Mouse (Mus musculus) activated CD4-positive, CD25-positive, alpha-beta regulatory T cell, adult 9 weeks (primary cell): ENCODE results near the gene Prss42. TPM values are rescaled to one million over a fixed set of nuclear protein-coding genes. Genes with fewer than 3 reads are reported as not detected.

ENCODE experiments used
- polyA plus RNA-seq: library from polyadenylated mRNA; unstranded; fragments of 100-300 nt; shearing (Covaris generic); gene quantifications from one replicate; pipeline ENCODE4 v1.2.1, GENCODE M21; 2017

The Prss42 gene
- not detected for polyA plus RNA-seq

DNA sequence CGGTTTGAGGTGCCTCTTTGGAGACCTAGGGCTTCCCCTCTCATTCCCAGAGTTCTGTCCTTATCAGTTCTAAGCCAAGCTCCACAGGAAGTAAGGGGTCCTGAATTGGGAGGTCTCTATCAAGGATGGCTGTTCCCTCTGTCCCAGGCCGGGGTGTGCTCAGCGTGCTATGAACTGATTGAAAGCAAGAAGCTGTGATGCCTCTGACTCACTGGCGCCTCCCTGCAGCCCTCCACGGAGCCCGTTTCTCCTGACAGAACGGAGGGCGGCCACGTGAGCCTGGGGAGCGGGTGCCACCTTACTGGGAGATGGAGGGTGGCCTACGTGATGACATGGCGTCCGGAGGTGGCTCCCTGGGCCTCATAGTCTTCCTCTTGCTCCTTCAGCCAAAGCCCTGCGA is at the start of gene Prss42:
Gene Prss42, plus strand, starts transcription at position 301 of the 400 bp plus-strand sequence.

DNA sequence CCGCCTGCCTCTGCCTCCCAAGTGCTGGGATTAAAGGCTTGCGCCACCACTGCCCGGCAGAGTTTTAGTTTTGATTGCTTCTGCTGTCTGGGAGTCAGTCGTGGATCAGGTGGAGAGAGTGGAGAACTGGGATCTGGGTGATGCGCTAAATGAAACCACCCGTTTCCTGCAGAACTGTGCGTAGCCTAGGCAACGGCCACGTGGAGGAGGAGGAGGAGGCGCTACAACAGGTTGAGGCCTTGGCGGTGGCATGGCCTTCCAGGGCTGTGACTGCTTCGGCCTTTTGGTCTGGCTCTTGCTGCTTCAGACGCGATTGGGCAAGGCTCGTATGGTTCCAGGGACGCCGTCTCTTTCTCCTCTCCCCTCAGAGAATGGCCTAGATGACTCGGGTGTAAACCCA is 15.8 kb downstream of the Prss42 start, which contains the start of gene Prss44:
Gene Prss44, plus strand, starts transcription at position 206 of the 400 bp plus-strand sequence.

DNA sequence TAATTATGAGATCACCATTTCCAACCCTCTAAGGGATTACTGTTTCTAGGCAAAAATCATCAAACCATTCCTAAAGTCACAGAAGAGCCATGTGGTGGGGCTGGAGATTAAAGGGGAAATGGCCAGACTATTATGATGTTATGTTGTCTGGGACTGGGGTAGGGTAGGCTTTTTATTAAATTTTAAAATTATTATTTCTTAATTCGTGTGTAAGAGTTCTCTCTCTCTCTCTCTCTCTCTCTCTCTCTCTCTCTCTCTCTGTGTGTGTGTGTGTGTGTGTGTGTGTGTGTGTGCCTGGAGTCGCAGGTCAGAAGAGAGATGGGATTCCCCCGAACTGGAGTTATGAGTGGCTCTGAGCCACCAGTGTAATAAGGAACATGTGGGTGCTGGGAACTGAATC is 28.4 kb downstream of the Prss42 start, which contains the start of gene Prss43:
Gene Prss43, plus strand, starts transcription at position 301 of the 400 bp plus-strand sequence.

DNA sequence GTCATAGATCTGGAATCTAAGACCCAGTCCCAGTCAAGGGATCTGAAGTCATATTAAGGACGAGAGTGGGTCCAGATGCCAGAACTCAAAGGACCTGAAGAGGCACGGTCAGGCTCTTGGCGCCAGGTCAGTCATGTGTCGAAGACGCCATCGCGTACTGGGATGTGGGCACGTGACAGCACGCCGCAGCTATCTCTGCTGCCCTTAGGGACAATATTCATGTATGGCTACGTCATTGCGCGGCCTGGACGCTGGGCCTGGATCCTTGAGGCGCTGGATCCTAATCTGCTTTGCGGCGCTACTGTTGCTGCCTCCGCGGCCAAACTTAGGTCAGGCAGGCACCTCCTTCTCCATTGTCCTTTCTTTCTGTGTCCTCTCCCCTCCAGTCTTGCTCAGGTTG is 36.4 kb downstream of the Prss42 start, which contains the start of gene Prss45:
Gene Prss45, plus strand, starts transcription at position 178 of the 400 bp plus-strand sequence.

DNA sequence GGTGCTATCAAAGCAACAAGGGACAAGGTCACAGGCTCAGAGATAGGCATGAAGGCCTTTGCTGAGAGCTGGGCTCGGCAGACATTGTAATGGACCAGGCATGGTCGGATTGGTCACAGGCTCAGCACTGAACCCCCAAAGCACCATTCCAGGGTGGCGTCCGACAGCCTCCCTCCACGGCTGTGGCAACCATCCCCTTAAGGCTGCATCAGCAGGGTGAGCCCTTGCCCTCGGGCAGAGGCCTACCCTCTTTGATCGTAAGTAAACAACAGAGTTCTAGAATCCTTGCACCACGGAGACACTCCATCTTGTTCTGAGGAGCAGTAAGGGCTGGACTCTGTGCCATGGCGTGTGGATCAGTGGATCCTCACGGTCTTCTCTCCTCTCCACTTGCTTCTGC is 46.2 kb downstream of the Prss42 start, which contains the start of gene Prss46:
Gene Prss46, plus strand, starts transcription at position 301 of the 400 bp plus-strand sequence.

Other genes with a start within 250 kb of the Prss42 start
- gene Nradd, start 173.7 kb upstream of the Prss42 start, polyA plus RNA-seq = 2.3 TPM
- gene Nbeal2, start 144.0 kb upstream of the Prss42 start, polyA plus RNA-seq = 61.2 TPM
- gene Ccdc12, start 141.7 kb upstream of the Prss42 start, polyA plus RNA-seq = 297 TPM
- not detected for gene Myl3, start 56.3 kb upstream of the Prss42 start, polyA plus RNA-seq
- not detected for gene Pth1r, start 51.0 kb upstream of the Prss42 start, polyA plus RNA-seq
- gene Prss44, start 15.8 kb downstream of the Prss42 start, polyA plus RNA-seq = not detected
- not detected for gene Prss43, start 28.5 kb downstream of the Prss42 start, polyA plus RNA-seq
- gene Prss45, start 36.4 kb downstream of the Prss42 start, polyA plus RNA-seq = not detected
- gene Prss46, start 46.3 kb downstream of the Prss42 start, polyA plus RNA-seq = not detected
- 0.32 TPM for gene Prss50, start 59.8 kb downstream of the Prss42 start, polyA plus RNA-seq
- gene Als2cl, start 81.7 kb downstream of the Prss42 start, polyA plus RNA-seq = 39.7 TPM
- gene Tmie, start 81.9 kb downstream of the Prss42 start, polyA plus RNA-seq = 2.4 TPM
- not detected for gene Fam240a, start 118.7 kb downstream of the Prss42 start, polyA plus RNA-seq
- gene Tdgf1, start 148.0 kb downstream of the Prss42 start, polyA plus RNA-seq = 2.8 TPM
- gene Lrrc2, start 153.4 kb downstream of the Prss42 start, polyA plus RNA-seq = 0.15 TPM
- not detected for gene Rtp3, start 192.4 kb downstream of the Prss42 start, polyA plus RNA-seq
- not detected for gene Ltf, start 221.1 kb downstream of the Prss42 start, polyA plus RNA-seq